Mouse (Mus musculus) urinary bladder, adult 18-20 months (tissue): ENCODE measurements around the gene Arhgef38.

Experiments used
- DNase-seq, 2 experiments: peaks; one replicate each; pipeline ENCODE4 v3.0.0; 2022; ENCODE audit warnings: low spot score in 2 of 2, mixed read lengths in 2 of 2

The Arhgef38 gene

GRCm38 (mm10) chr3:133234821-133235295 lies at the start of gene Arhgef38:
Gene Arhgef38, minus strand, starts transcription at chr3:133234949.
- DNase-seq, result no peak

- peak; percentile 11 to 65 for DNase-seq
These were observed 37.1 kb upstream of the Arhgef38 start for GRCm38 (mm10) chr3:133271887-133272286.

DNA sequence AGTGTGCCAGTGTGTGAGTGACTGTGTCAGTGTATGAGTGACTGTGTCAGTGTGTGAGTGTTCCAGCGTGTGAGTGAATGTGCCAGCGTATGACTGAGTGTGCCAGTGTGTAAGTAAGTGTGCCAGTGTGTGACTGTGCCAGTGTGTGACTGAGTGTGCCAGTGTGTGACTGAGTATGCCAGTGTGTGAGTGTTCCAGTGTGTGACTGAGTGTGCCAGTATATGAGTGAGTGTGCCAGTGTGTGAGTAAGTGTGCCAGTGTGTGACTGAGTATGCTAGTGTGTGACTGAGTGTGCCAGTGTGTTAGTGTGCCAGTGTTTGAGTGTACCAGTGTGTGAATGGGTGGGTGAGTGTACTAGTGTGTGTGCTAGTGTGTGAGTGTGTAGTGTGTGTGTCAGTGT lies 24.1 kb upstream of the Arhgef38 start:
- DNase-seq, result no peak

DNA sequence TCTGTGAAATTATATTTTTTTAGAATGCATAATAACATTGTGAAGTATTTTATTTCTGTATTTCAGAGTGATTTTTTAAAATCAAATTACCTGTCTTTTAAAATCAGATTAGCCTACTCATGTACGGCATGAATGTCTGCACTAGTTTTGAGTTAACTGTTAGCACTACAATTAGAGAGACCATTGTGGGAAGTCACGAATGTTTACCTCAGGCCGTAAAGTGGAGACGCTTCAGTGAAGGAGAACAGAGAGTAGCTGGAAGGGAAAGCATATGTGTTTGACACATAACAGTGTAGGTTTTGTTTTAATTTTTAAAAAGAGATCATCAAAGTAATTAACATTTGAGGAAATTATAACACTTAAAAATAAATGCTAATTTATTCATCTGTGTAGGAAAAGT lies 21.1 kb upstream of the Arhgef38 start:
- no peak for DNase-seq

DNA sequence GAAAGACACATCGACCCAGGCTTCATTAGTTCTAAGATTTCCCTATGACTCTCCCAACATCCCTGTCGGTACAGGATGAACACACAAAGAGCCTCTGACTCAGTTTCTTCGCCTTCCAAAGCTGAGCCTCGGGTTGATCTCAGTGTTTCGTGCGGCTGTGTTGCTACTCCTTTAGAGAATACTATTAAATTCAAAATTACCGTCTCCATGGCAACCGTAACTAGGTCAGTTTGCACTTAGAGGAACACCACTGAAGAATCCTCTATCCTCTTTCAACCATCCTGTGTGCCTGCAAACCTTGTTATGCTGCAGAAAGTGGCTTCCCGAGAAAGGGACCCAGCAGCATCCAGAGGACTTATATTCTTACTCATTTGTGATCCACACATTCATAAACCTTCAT lies 9.3 kb upstream of the Arhgef38 start:
- DNase-seq, result no peak

DNA sequence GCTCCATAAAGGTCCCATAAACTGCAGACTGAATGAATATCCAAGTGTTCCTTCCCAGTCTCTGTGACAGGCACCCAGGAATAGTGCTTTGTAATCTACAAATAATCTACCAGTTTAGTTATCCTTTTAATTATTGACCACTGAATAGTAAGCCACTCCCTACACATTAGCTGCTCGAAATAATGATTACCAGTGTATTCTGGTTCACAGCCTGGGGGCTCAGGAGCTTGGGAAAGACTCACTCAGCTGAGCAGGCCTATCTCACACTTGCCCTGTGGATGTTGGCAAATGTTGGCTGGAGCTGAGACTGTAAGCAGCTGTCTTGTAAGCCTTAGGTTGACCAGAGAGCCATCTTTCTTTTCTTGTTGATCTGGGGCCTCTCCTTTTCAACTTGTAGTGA lies 7.2 kb upstream of the Arhgef38 start:
- DNase-seq, result no peak

GRCm38 (mm10) chr3:133233993-133234392 lies 756 bp downstream of the Arhgef38 start:
- no peak for DNase-seq

DNA sequence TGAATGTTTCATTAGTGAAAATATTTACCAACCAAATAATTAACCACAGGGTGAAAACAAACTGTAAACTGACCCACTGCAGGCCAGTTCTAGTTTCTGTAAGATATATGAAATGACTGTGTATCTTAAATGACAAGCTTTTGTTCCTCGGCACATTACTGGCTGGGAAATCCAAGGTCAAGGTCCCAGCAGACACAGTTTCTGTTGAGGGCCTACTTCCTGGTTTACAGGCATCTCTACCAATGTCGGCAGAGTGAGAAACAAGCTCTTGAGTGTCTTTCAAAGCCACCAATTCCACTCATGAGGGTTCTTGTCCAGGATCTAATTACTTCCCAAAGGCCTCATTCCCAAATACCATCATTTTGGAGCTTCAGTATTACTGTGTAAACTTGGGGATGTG lies 4.3 kb downstream of the Arhgef38 start:
- no peak for DNase-seq

- DNase-seq, result no peak
These were observed 5.2 kb downstream of the Arhgef38 start for GRCm38 (mm10) chr3:133229594-133229993.

DNA sequence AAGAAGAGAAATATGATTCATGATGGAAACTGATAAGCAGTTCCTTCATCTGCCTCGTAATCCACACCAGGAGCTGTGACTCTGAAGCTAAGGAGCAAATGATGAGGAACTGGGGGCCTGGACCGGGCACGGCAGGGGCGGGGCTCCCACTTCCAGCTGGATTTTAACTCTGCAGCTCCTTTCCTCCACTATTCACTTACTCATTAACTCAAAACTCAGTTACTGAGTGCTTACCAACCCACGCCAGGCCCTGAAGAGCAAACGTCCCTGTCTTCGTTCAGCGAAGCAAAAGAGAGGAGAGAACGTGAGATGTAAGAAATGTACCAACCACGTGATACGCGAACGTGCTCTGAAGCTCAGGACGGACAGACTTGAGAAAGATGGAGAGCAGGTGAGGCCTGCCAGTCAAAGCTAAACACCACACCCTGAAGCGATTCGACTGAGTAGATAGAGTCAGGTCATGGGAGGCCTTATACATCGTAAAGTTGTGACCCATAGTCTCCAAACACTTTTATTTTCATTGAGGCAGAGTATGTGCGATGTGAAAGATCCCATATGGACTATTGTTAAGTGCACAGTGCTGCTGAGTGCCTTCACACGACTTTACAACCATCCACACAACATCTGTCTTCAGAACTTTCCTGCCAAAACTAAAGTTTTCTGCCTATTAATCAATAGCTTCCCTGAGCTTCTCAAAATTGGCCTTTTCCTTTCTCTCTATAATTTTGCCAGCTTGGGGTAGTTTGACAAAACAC lies 7.3 kb downstream of the Arhgef38 start:
- DNase-seq, result no peak

- no peak for DNase-seq
These were observed 16.2 kb downstream of the Arhgef38 start for GRCm38 (mm10) chr3:133218501-133218900.

DNA sequence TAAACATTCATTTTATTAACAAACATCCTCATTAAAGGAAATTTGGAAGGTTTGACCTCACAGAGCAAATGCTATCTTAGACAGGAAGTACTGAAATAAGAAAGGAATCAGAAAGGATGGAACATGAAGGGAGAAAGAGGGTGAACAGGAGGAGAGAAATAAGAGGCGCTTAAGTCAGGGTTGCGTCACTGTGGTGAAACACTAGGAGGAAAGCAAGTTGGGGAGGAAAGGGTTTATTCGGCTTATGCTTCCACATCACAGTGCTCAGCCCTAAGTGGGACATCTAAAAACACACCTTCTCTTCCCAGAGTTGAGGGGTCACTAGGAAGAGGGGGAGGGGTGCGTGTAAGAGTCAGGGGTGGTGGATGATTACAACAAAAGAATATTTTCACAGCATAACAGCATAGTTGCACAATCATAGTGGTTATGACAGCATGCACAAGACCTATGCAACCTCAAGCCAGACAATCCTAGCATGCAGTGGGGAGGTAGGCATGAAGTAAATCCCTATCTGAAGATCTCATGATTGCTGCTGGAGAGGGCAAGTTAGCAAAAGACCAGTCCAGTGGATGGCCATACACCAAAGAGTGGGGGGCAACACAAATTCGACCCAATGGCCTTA lies 19.4 kb downstream of the Arhgef38 start:
- DNase-seq, result no peak

DNA sequence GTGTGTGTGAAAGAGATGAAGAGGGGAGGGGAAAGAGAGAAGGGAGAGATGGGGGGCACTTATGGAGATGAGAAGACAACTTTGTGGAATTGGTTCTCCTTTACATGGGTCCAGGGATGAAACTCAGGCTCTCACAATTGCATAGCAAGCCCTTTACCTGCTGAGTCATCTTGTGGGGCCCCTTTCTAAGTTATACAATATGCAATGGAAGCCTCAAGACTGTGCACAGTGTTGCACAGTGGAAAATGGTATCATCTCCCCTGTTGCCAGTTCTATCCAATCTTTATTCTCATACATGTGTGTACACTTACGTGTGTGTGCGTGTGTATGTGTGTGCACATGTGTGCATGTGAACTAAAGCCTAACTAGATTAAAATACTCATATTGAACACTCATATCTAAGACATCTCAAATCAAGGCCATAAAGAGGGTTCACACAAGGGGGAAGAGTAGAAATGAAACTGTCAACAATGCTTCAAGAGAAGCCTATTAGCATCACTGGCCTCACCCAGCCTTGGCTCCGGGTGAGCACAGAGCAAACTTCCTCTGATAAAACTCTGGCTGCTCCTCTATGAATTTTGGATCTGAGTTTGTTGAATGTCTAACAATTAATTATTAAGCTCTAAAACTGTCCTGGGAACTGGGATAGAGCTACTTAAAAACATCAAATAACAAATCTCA lies 21.2 kb downstream of the Arhgef38 start:
- no peak for DNase-seq

DNA sequence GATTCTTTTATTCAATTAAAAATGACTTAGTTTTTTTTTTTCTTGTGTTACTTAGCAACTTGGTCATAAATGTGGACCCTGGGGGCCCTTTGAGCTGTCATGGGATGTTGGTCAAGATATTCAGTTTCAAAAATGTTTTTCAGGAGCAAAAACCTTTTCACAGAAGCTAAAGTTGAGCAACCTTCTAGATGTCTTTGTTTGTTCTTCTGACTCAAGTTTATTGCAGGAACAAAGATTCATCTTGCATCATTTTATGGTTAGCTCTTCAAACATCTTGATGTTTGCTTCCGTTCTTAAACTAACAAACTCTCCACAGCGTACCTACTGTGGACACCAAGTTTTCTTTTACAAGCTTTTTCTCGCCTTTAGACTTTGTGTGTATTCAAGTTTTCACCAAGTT lies 23.4 kb downstream of the Arhgef38 start:
- DNase-seq, result no peak

GRCm38 (mm10) chr3:133203713-133204112 lies 31.0 kb downstream of the Arhgef38 start:
- no peak for DNase-seq

DNA sequence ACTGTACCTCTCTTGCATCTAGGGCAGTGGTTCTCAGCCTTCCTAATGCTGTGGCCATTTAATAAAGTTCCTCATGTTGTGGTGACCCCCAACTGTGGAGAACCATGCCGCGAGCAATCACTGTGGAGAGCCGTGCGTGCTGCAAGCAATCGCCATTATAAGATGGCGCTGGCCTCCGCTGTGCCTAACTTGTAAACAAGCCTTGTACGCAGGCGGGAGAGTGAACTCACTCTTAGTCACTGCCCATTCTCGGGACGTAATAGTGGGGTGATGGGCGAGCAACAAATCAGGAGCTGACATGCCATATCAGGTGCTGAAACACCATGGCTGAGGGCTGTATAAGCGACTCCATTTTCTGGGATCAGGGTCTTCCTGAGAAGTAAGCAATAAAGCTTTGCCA lies 32.6 kb downstream of the Arhgef38 start:
- no peak for DNase-seq

- no peak for DNase-seq
These were observed 45.8 kb downstream of the Arhgef38 start for GRCm38 (mm10) chr3:133188930-133189329.

- DNase-seq, result no peak
These were observed 47.2 kb downstream of the Arhgef38 start for GRCm38 (mm10) chr3:133187524-133187923.

GRCm38 (mm10) chr3:133176033-133176750 lies 58.6 kb downstream of the Arhgef38 start:
- no peak for DNase-seq

DNA sequence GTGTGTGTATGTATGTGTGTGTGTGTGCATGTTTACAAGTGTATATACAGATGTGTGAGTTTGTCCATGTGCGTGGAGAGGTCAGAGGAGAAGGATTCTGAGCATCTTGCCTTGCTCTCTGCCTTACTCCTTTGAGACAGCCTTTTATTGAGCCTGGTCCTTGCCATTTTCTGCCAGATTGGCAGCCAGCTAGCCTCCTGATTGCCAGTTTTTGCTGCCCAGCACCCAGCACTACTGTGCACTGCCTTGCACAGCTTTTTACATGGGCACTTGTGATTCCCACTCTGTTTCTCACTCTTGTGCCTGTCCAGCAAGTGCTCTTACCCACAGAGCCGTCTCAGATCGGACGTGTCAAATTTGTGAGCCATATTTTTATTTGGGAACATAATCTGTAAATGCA lies 62.5 kb downstream of the Arhgef38 start:
- no peak for DNase-seq

GRCm38 (mm10) chr3:133169737-133170136 lies 65.0 kb downstream of the Arhgef38 start:
- DNase-seq, result no peak

- DNase-seq, result no peak
These were observed 67.2 kb downstream of the Arhgef38 start for GRCm38 (mm10) chr3:133167550-133167949.
